Mouse (Mus musculus): ENCODE measurements at regions not wholly inside any gene's neighbourhood (a gene's known extent, or its start where the extent isn't known, plus 50 kb on each side); places are given as distances from the start of the nearest gene placed in this dataset.
A peak's percentile ranks its signal among the peaks of the same experiment; 100 is the strongest.

GRCm38 (mm10) chr3:19458386-19458785, 170.1 kb downstream of the 1700064H15Rik start:
- DNase-seq (ENCODE audit: low read depth, low spot score), result no peak

GRCm38 (mm10) chr3:19457431-19457830, 171.0 kb downstream of the 1700064H15Rik start:
- DNase-seq (ENCODE audit: low read depth, low spot score), result no peak

- no peak for DNase-seq (ENCODE audit: low read depth, low spot score)
Measured at GRCm38 (mm10) chr3:19455838-19456448, 172.5 kb downstream of the 1700064H15Rik start.

- no peak for DNase-seq (ENCODE audit: low read depth, low spot score)
Measured at GRCm38 (mm10) chr3:19451022-19451421, 177.5 kb downstream of the 1700064H15Rik start.

- DNase-seq (ENCODE audit: low read depth, low spot score), result no peak
Measured at GRCm38 (mm10) chr3:19448931-19449330, 179.5 kb downstream of the 1700064H15Rik start.

GRCm38 (mm10) chr3:19448192-19448591, 180.3 kb downstream of the 1700064H15Rik start:
- DNase-seq (ENCODE audit: low read depth, low spot score), result no peak

GRCm38 (mm10) chr3:19447733-19448132, 180.7 kb downstream of the 1700064H15Rik start:
- DNase-seq (ENCODE audit: low read depth, low spot score), result no peak

- DNase-seq (ENCODE audit: low read depth, low spot score), result no peak
Measured at GRCm38 (mm10) chr3:19444914-19445313, 183.6 kb downstream of the 1700064H15Rik start.

GRCm38 (mm10) chr3:19441827-19442226, 186.7 kb downstream of the 1700064H15Rik start:
- no peak for DNase-seq (ENCODE audit: low read depth, low spot score)

- no peak for DNase-seq (ENCODE audit: low read depth, low spot score)
Measured at GRCm38 (mm10) chr3:19430159-19430558, 198.3 kb downstream of the 1700064H15Rik start.

GRCm38 (mm10) chr3:19429422-19430076, 198.9 kb downstream of the 1700064H15Rik start:
- DNase-seq (ENCODE audit: low read depth, low spot score), result no peak

GRCm38 (mm10) chr3:19429010-19429409, 199.5 kb downstream of the 1700064H15Rik start:
- DNase-seq (ENCODE audit: low read depth, low spot score), result no peak

- no peak for DNase-seq (ENCODE audit: low read depth, low spot score)
Measured at GRCm38 (mm10) chr3:19426130-19426556, 202.3 kb downstream of the 1700064H15Rik start.

- DNase-seq (ENCODE audit: low read depth, low spot score), result no peak
Measured at GRCm38 (mm10) chr3:19425322-19425721, 203.2 kb downstream of the 1700064H15Rik start.

GRCm38 (mm10) chr3:19424384-19424783, 204.1 kb downstream of the 1700064H15Rik start:
- no peak for DNase-seq (ENCODE audit: low read depth, low spot score)

- no peak for DNase-seq (ENCODE audit: low read depth, low spot score)
Measured at GRCm38 (mm10) chr3:19421430-19421944, 207.0 kb downstream of the 1700064H15Rik start.

- no peak for DNase-seq (ENCODE audit: low read depth, low spot score)
Measured at GRCm38 (mm10) chr3:19420912-19421311, 207.6 kb downstream of the 1700064H15Rik start.

- no peak for DNase-seq (ENCODE audit: low read depth, low spot score)
Measured at GRCm38 (mm10) chr3:19410938-19411515, 217.4 kb downstream of the 1700064H15Rik start.

GRCm38 (mm10) chr3:19408283-19408682, 220.2 kb downstream of the 1700064H15Rik start:
- DNase-seq (ENCODE audit: low read depth, low spot score), result no peak

- DNase-seq (ENCODE audit: low read depth, low spot score), result no peak
Measured at GRCm38 (mm10) chr3:19407591-19408090, 220.8 kb downstream of the 1700064H15Rik start.

GRCm38 (mm10) chr3:19406351-19407151, 221.9 kb downstream of the 1700064H15Rik start:
- peak; percentile 9 for DNase-seq (ENCODE audit: low read depth, low spot score)

- DNase-seq (ENCODE audit: low read depth, low spot score), result no peak
Measured at GRCm38 (mm10) chr3:19385675-19386074, 242.8 kb downstream of the 1700064H15Rik start.
